Mouse (Mus musculus): ENCODE measurements at regions not wholly inside any gene's neighbourhood (a gene's known extent, or its start where the extent isn't known, plus 50 kb on each side); places are given as distances from the start of the nearest gene placed in this dataset.

GRCm38 (mm10) chr11:6926036-6926435 lies 88.6 kb upstream of the Gm11983 start:
- intact Hi-C loops (cut with DNase I) = no loop called here

- intact Hi-C loops (cut with DNase I) = no loop called here
These were observed 87.0 kb upstream of the Gm11983 start for GRCm38 (mm10) chr11:6924476-6924875.

- intact Hi-C loops (cut with DNase I) = no loop called here
These were observed 86.5 kb upstream of the Gm11983 start for GRCm38 (mm10) chr11:6923917-6924316.

GRCm38 (mm10) chr11:6918546-6918945 lies 81.1 kb upstream of the Gm11983 start:
- intact Hi-C loops (cut with DNase I) = no loop called here

GRCm38 (mm10) chr11:6905630-6906029 lies 68.2 kb upstream of the Gm11983 start:
- intact Hi-C loops (cut with DNase I) = no loop called here

- intact Hi-C loops (cut with DNase I) = no loop called here
These were observed 65.5 kb upstream of the Gm11983 start for GRCm38 (mm10) chr11:6902991-6903390.

- intact Hi-C loops (cut with DNase I) = no loop called here
These were observed 64.8 kb upstream of the Gm11983 start for GRCm38 (mm10) chr11:6902271-6902670.

GRCm38 (mm10) chr11:6900769-6901481 lies 63.5 kb upstream of the Gm11983 start:
- intact Hi-C loops (cut with DNase I) = no loop called here

- intact Hi-C loops (cut with DNase I) = no loop called here
These were observed 62.9 kb upstream of the Gm11983 start for GRCm38 (mm10) chr11:6900357-6900756.

- intact Hi-C loops (cut with DNase I) = no loop called here
These were observed 62.0 kb upstream of the Gm11983 start for GRCm38 (mm10) chr11:6899271-6900005.

GRCm38 (mm10) chr11:6898357-6899097 lies 61.1 kb upstream of the Gm11983 start:
- intact Hi-C loops (cut with DNase I) = no loop called here

GRCm38 (mm10) chr11:6895786-6896093 lies 58.3 kb upstream of the Gm11983 start:
- intact Hi-C loops (cut with DNase I) = no loop called here

GRCm38 (mm10) chr11:6894911-6895785 lies 57.7 kb upstream of the Gm11983 start:
- intact Hi-C loops (cut with DNase I) = no loop called here

GRCm38 (mm10) chr11:6893734-6894133 lies 56.3 kb upstream of the Gm11983 start:
- intact Hi-C loops (cut with DNase I) = no loop called here

GRCm38 (mm10) chr11:6893063-6893462 lies 55.6 kb upstream of the Gm11983 start:
- intact Hi-C loops (cut with DNase I) = no loop called here

- intact Hi-C loops (cut with DNase I) = no loop called here
These were observed 53.0 kb upstream of the Gm11983 start for GRCm38 (mm10) chr11:6890450-6890849.

GRCm38 (mm10) chr11:6889660-6890185 lies 52.3 kb upstream of the Gm11983 start:
- intact Hi-C loops (cut with DNase I) = loop anchor here (10.0 kb wide), 1 partner anchor 255 kb away; no protein-coding TSS in a partner anchor

- intact Hi-C loops (cut with DNase I) = loop anchor here (10.0 kb wide), 1 partner anchor 256 kb away; no protein-coding TSS in a partner anchor
These were observed 51.7 kb upstream of the Gm11983 start for GRCm38 (mm10) chr11:6889120-6889519.

Measured in adrenal gland (tissue).